Mouse (Mus musculus) fibroblast of lung, adult 2 months (primary cell): ENCODE measurements at regions not wholly inside any gene's neighbourhood (a gene's known extent, or its start where the extent isn't known, plus 50 kb on each side); places are given as distances from the start of the nearest gene placed in this dataset.
A peak's percentile ranks its signal among the peaks of the same experiment; 100 is the strongest.

Experiments used
- DNase-seq: peaks from one replicate; pipeline ENCODE4 v3.0.0-alpha.2; 2011; ENCODE audit warnings: low read depth

GRCm38 (mm10) chr1:63920181-63920933, 151.3 kb upstream of the 4933402D24Rik start:
- no peak for DNase-seq

GRCm38 (mm10) chr1:63918200-63918599, 149.1 kb upstream of the 4933402D24Rik start:
- no peak for DNase-seq

- DNase-seq, result no peak
Observed at GRCm38 (mm10) chr1:63916907-63917650, 148.0 kb upstream of the 4933402D24Rik start.

- no peak for DNase-seq
Observed at GRCm38 (mm10) chr1:63910765-63911164, 141.7 kb upstream of the 4933402D24Rik start.

GRCm38 (mm10) chr1:63909191-63909590, 140.1 kb upstream of the 4933402D24Rik start:
- DNase-seq, result no peak

- DNase-seq, result no peak
Observed at GRCm38 (mm10) chr1:63903620-63904019, 134.6 kb upstream of the 4933402D24Rik start.

- no peak for DNase-seq
Observed at GRCm38 (mm10) chr1:63903201-63903600, 134.1 kb upstream of the 4933402D24Rik start.

GRCm38 (mm10) chr1:63902391-63902790, 133.3 kb upstream of the 4933402D24Rik start:
- DNase-seq, result peak; percentile 11

GRCm38 (mm10) chr1:63899631-63900577, 130.8 kb upstream of the 4933402D24Rik start:
- DNase-seq, result peak; percentile 33

GRCm38 (mm10) chr1:63898766-63899165, 129.7 kb upstream of the 4933402D24Rik start:
- DNase-seq, result no peak

GRCm38 (mm10) chr1:63897556-63897955, 128.5 kb upstream of the 4933402D24Rik start:
- no peak for DNase-seq

- DNase-seq, result no peak
Observed at GRCm38 (mm10) chr1:63879570-63879969, 110.5 kb upstream of the 4933402D24Rik start.

- DNase-seq, result no peak
Observed at GRCm38 (mm10) chr1:63876589-63877251, 107.7 kb upstream of the 4933402D24Rik start.

- DNase-seq, result no peak
Observed at GRCm38 (mm10) chr1:63875297-63875962, 106.4 kb upstream of the 4933402D24Rik start.

GRCm38 (mm10) chr1:63871831-63872230, 102.8 kb upstream of the 4933402D24Rik start:
- DNase-seq, result no peak

- no peak for DNase-seq
Observed at GRCm38 (mm10) chr1:63869342-63869741, 100.3 kb upstream of the 4933402D24Rik start.

GRCm38 (mm10) chr1:63857933-63858649, 89.0 kb upstream of the 4933402D24Rik start:
- no peak for DNase-seq

- no peak for DNase-seq
Observed at GRCm38 (mm10) chr1:63857468-63857867, 88.4 kb upstream of the 4933402D24Rik start.

- no peak for DNase-seq
Observed at GRCm38 (mm10) chr1:63856366-63856765, 87.3 kb upstream of the 4933402D24Rik start.

- no peak for DNase-seq
Observed at GRCm38 (mm10) chr1:63854794-63855193, 85.7 kb upstream of the 4933402D24Rik start.
